Mouse (Mus musculus) MEL (cell line): ENCODE results near the gene Uggt1. TPM values are rescaled to one million over a fixed set of nuclear protein-coding genes. Genes with fewer than 3 reads are reported as not detected.

Source experiments
- DNase-seq: peaks from one replicate; pipeline ENCODE4 v3.0.0; 2011; ENCODE audit warnings: low read depth, low spot score
- H3K27ac ChIP-seq: 2 replicates; pipeline ENCODE4 v1.5.1; 2012; ENCODE audit warnings: low read depth, mild to moderate bottlenecking, control low read depth, low read length, moderate library complexity; ENCODE audit not compliant: control insufficient read depth
- H3K27me3 ChIP-seq, 2 experiments: fragments of 150-350 bp in 1 of 2; sonication (generic) in 1 of 2; 2 replicates each; pipeline ENCODE4 v1.6.1; 2012; ENCODE audit warnings: low read length in 2 of 2, mild to moderate bottlenecking in 2 of 2, improper control_type of control experiment in 1 of 2, moderate library complexity in 1 of 2; ENCODE audit not compliant: insufficient read depth in 2 of 2, control insufficient read depth in 1 of 2
- H3K36me3 ChIP-seq, 2 experiments: 2 replicates each; pipeline ENCODE4 v1.6.1; 2012 to 2014; ENCODE audit warnings: low read length in 2 of 2, improper control_type of control experiment in 1 of 2, inconsistent platforms in 1 of 2, mild to moderate bottlenecking in 1 of 2; ENCODE audit not compliant: insufficient read depth in 2 of 2, control insufficient read depth in 1 of 2
- H3K4me1 ChIP-seq, 2 experiments: fragments of 150-350 bp in 1 of 2; sonication (generic) in 1 of 2; 2 replicates each; pipeline ENCODE4 v1.6.1; 2012; ENCODE audit warnings: low read length in 2 of 2, improper control_type of control experiment in 1 of 2, mild to moderate bottlenecking in 1 of 2; ENCODE audit not compliant: insufficient read depth in 2 of 2, control insufficient read depth in 1 of 2
- H3K4me3 ChIP-seq, 2 experiments: fragments of 150-350 bp in 1 of 2; sonication (generic) in 1 of 2; 2 replicates each; pipeline ENCODE4 v1.5.1; 2012; ENCODE audit warnings: low read depth in 2 of 2, low read length in 2 of 2, mild to moderate bottlenecking in 2 of 2, moderate library complexity in 2 of 2, control low read depth in 1 of 2, improper control_type of control experiment in 1 of 2; ENCODE audit not compliant: control insufficient read depth in 1 of 2, insufficient read depth in 1 of 2
- H3K79me2 ChIP-seq: 2 replicates; pipeline ENCODE4 v1.6.1; 2012; ENCODE audit warnings: mild to moderate bottlenecking, low read length, moderate library complexity; ENCODE audit not compliant: control insufficient read depth, poor library complexity, insufficient read depth
- H3K9ac ChIP-seq: 2 replicates; pipeline ENCODE4 v1.6.1; 2012; ENCODE audit warnings: low read depth, mild to moderate bottlenecking, control low read depth, low read length, moderate library complexity; ENCODE audit not compliant: control insufficient read depth, poor library complexity, severe bottlenecking
- H3K9me3 ChIP-seq: fragments of 150-350 bp; sonication (generic); replicated peaks from 2 replicates; pipeline ENCODE4 v1.6.1; 2012; ENCODE audit warnings: mild to moderate bottlenecking, low read length, improper control_type of control experiment, moderate library complexity; ENCODE audit not compliant: insufficient read depth
- ELF1 ChIP-seq: IDR thresholded peaks from 2 replicates; pipeline ENCODE4 v1.6.1; 2014; ENCODE audit warnings: low read depth, mild to moderate bottlenecking, inconsistent platforms, low read length, improper control_type of control experiment, moderate library complexity
- EP300 ChIP-seq, 2 experiments: IDR thresholded peaks; 2 replicates each; pipeline ENCODE4 v1.6.1; 2011; ENCODE audit warnings: improper control_type of control experiment in 2 of 2, low read length in 2 of 2, low read depth in 1 of 2, mild to moderate bottlenecking in 1 of 2
- ETS1 ChIP-seq: IDR thresholded peaks from 2 replicates; pipeline ENCODE4 v1.6.1; 2012; ENCODE audit warnings: low read depth, mild to moderate bottlenecking, inconsistent platforms, low read length, improper control_type of control experiment, moderate library complexity
- GABPA ChIP-seq: IDR thresholded peaks from 2 replicates; pipeline ENCODE4 v1.6.1; 2012; ENCODE audit warnings: low read depth, mild to moderate bottlenecking, inconsistent platforms, low read length, improper control_type of control experiment, moderate library complexity
- GATA1 ChIP-seq: IDR thresholded peaks from 2 replicates; pipeline ENCODE4 v1.6.1; 2011; ENCODE audit warnings: low read depth, low read length, improper control_type of control experiment
- HCFC1 ChIP-seq: IDR thresholded peaks from 2 replicates; pipeline ENCODE4 v1.6.1; 2012; ENCODE audit warnings: low read depth, mild to moderate bottlenecking, inconsistent platforms, low read length, improper control_type of control experiment, moderate library complexity
- JUND ChIP-seq: IDR thresholded peaks from 2 replicates; pipeline ENCODE4 v1.6.1; 2011; ENCODE audit warnings: low read depth, mild to moderate bottlenecking, improper control_type of control experiment, low read length
- MAFK ChIP-seq: IDR thresholded peaks from 2 replicates; pipeline ENCODE4 v1.6.1; 2011; ENCODE audit warnings: low read depth, mild to moderate bottlenecking, low read length, improper control_type of control experiment, borderline replicate concordance
- MAX ChIP-seq: IDR thresholded peaks from 2 replicates; pipeline ENCODE4 v1.6.1; 2011; ENCODE audit warnings: low read length, improper control_type of control experiment
- MAZ ChIP-seq: IDR thresholded peaks from 2 replicates; pipeline ENCODE4 v1.6.1; 2012; ENCODE audit warnings: low read depth, mild to moderate bottlenecking, inconsistent platforms, low read length, improper control_type of control experiment
- MXI1 ChIP-seq: IDR thresholded peaks from 2 replicates; pipeline ENCODE4 v1.6.1; 2011; ENCODE audit warnings: mild to moderate bottlenecking, low read depth, low read length, improper control_type of control experiment
- NELFE ChIP-seq: IDR thresholded peaks from 2 replicates; pipeline ENCODE4 v1.6.1; 2011; ENCODE audit warnings: low read depth, low read length, improper control_type of control experiment
- POLR2A ChIP-seq, 2 experiments: IDR thresholded peaks; 2 replicates each; pipeline ENCODE4 v1.6.1; 2011 to 2012; ENCODE audit warnings: low read length in 2 of 2, mild to moderate bottlenecking in 2 of 2, control low read depth in 1 of 2, improper control_type of control experiment in 1 of 2, low read depth in 1 of 2, moderate library complexity in 1 of 2; ENCODE audit not compliant: control insufficient read depth in 1 of 2, insufficient read depth in 1 of 2, poor library complexity in 1 of 2
- POLR2AphosphoS2 ChIP-seq: IDR thresholded peaks from 2 replicates; pipeline ENCODE4 v1.6.1; 2011; ENCODE audit warnings: low read length, improper control_type of control experiment
- POLR2AphosphoS5 ChIP-seq: IDR thresholded peaks from 2 replicates; pipeline ENCODE4 v1.6.1; 2012; ENCODE audit warnings: low read depth, borderline replicate concordance, mild to moderate bottlenecking, inconsistent platforms, low read length, moderate library complexity, mixed read lengths
- RCOR1 ChIP-seq: IDR thresholded peaks from 2 replicates; pipeline ENCODE4 v1.6.1; 2012; ENCODE audit warnings: low read depth, mild to moderate bottlenecking, inconsistent platforms, low read length, improper control_type of control experiment
- SIN3A ChIP-seq: IDR thresholded peaks from 2 replicates; pipeline ENCODE4 v1.6.1; 2012; ENCODE audit warnings: low read length, improper control_type of control experiment, inconsistent platforms
- SMC3 ChIP-seq: IDR thresholded peaks from 2 replicates; pipeline ENCODE4 v1.6.1; 2011; ENCODE audit warnings: low read depth, low read length, improper control_type of control experiment
- TAL1 ChIP-seq: IDR thresholded peaks from 2 replicates; pipeline ENCODE4 v1.6.1; 2012; ENCODE audit warnings: mild to moderate bottlenecking, inconsistent platforms, low read length, moderate library complexity, mixed read lengths
- TBP ChIP-seq: IDR thresholded peaks from 2 replicates; pipeline ENCODE4 v1.8.0; 2011; ENCODE audit warnings: low read depth, low read length, improper control_type of control experiment
- TCF12 ChIP-seq: IDR thresholded peaks from 2 replicates; pipeline ENCODE4 v1.6.1; 2014; ENCODE audit warnings: low read depth, mild to moderate bottlenecking, inconsistent platforms, low read length, improper control_type of control experiment, moderate library complexity
- USF1 ChIP-seq: IDR thresholded peaks from 2 replicates; pipeline ENCODE4 v1.6.1; 2014; ENCODE audit warnings: low read depth, mild to moderate bottlenecking, inconsistent platforms, low read length, improper control_type of control experiment, moderate library complexity
- USF2 ChIP-seq, 2 experiments: IDR thresholded peaks; 2 replicates each; pipeline ENCODE4 v1.6.1; 2011 to 2012; ENCODE audit warnings: improper control_type of control experiment in 2 of 2, low read length in 2 of 2, borderline replicate concordance in 1 of 2, inconsistent platforms in 1 of 2, low read depth in 1 of 2, mild to moderate bottlenecking in 1 of 2; ENCODE audit not compliant: insufficient read depth in 1 of 2
- ZKSCAN1 ChIP-seq: IDR thresholded peaks from 2 replicates; pipeline ENCODE4 v1.6.1; 2012; ENCODE audit warnings: low read depth, mild to moderate bottlenecking, inconsistent platforms, low read length, improper control_type of control experiment, moderate library complexity
- ZNF384 ChIP-seq: IDR thresholded peaks from 2 replicates; pipeline ENCODE4 v1.6.1; 2012; ENCODE audit warnings: low read depth, mild to moderate bottlenecking, inconsistent platforms, low read length, improper control_type of control experiment
- polyA plus RNA-seq, 2 experiments: library from polyadenylated mRNA; stranded (reverse) in 1 of 2; unstranded in 1 of 2; fragments of >175 nt in 1 of 2; fragments of >200 nt in 1 of 2; gene quantifications; 2 replicates each; pipeline versions ENCODE4 v1.2.1 to v1.2.4; 2012; ENCODE audit warnings: low replicate concordance in 2 of 2, low read depth in 1 of 2; ENCODE audit not compliant: insufficient read length in 2 of 2, insufficient read depth in 1 of 2, missing spikeins in 1 of 2
- total RNA-seq: library from RNA; depleted of rRNA; stranded (reverse); fragments of 300-350 nt; gene quantifications from 2 replicates; pipeline ENCODE4 v1.2.3, GENCODE M21; 2012

Uggt1 gene
- total and polyA plus RNA-seq, 3 experiments = 33.8 to 98.3 (median 47.9) TPM

DNA sequence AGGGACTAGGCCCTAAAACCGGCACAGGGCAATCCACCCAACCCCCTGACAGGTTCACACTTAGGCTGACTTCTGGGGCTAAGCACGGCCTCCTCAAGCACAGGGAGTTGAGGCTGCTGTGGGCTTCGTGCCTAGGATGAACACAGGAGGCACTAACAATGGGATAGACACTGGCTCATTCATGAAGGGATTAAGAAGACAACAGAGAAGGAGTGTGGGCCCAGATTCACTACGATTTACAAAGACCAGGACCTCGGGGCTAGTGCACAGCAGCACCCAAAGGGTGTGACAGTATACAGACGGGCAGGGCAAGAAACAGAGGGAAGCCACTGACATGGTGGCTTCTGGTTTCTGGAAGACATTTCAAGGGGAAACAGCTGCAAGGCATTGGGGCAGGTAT, 4.3 kb downstream of the Uggt1 start:
- Histone ChIP-seq H3K36me3 (peaks cover 1 to 13% of the 10 kb centered on the region in 2 experiments; a peak in 3 of 4 replicates), H3K27me3 (no peaks in the 10 kb centered on the region), H3K9ac (no peak overlapping the region), H3K4me1 (peaks cover 0 to 6% of the 10 kb centered on the region in 2 experiments; a peak in 2 of 4 replicates), H3K4me3 (no peak overlapping the region), H3K27ac (no peak overlapping the region), H3K79me2 (peaks cover 65% of the 10 kb centered on the region), H3K9me3 (no peaks in the 10 kb centered on the region)
- DNase-seq = no peak
- TF ChIP-seq TCF12 = no peak
- no peak for TF ChIP-seq MXI1
- TF ChIP-seq SIN3A = no peak

GRCm38 (mm10) chr1:36239396-36239795, 5.1 kb downstream of the Uggt1 start:
- Histone ChIP-seq H3K79me2 (peaks cover 65% of the 10 kb centered on the region), H3K4me1 (peaks cover 0 to 6% of the 10 kb centered on the region in 2 experiments; a peak in 2 of 4 replicates), H3K4me3 (no peak overlapping the region), H3K27me3 (no peaks in the 10 kb centered on the region), H3K27ac (no peak overlapping the region), H3K9me3 (no peaks in the 10 kb centered on the region), H3K36me3 (peaks cover 3 to 13% of the 10 kb centered on the region in 2 experiments; a peak in 3 of 4 replicates), H3K9ac (no peak overlapping the region)
- no peak for DNase-seq
- TF ChIP-seq GABPA (no peak), POLR2AphosphoS5 (no peak), USF2 (IDR thresholded peaks at IDR 0.05; ENCODE audit: borderline replicate concordance in 1 of 2, insufficient read depth in 1 of 2, low read depth in 1 of 2, low read length in 2 of 2) (no peak), ELF1 (no peak), ZNF384 (no peak), SMC3 (no peak), MAX (no peak), MAFK (no peak), USF1 (no peak), ZKSCAN1 (no peak), TAL1 (no peak)

- H3K4me3 ChIP-seq = no peak overlapping the region
- H3K9ac ChIP-seq = no peak overlapping the region
- no peaks in the 10 kb centered on the region for H3K4me1 ChIP-seq
- peaks cover 0 to 19% of the 10 kb centered on the region in 2 experiments; a peak in 2 of 4 replicates for H3K36me3 ChIP-seq
- no peaks in the 10 kb centered on the region for H3K27me3 ChIP-seq
- H3K27ac ChIP-seq = no peak overlapping the region
- H3K9me3 ChIP-seq = no peaks in the 10 kb centered on the region
- TF ChIP-seq POLR2AphosphoS2 (no peak), ZKSCAN1 (no peak), HCFC1 (no peak), SMC3 (no peak), MXI1 (no peak), MAX (no peak), GABPA (no peak), GATA1 (no peak), ZNF384 (no peak), POLR2A (IDR thresholded peaks at IDR 0.05; ENCODE audit: control insufficient read depth in 1 of 2, insufficient read depth in 1 of 2, low read depth in 1 of 2, low read length in 2 of 2, poor library complexity in 1 of 2) (no peak), TCF12 (no peak), MAZ (no peak), TBP (no peak), ELF1 (no peak), RCOR1 (no peak), ETS1 (no peak), JUND (no peak), NELFE (no peak), EP300 (IDR thresholded peaks at IDR 0.05; ENCODE audit: low read depth in 1 of 2, low read length in 2 of 2) (no peak)
- TF ChIP-seq, all 39 proteins: peak for 0
- peaks cover 35% of the 10 kb centered on the region for H3K79me2 ChIP-seq
- no peak for DNase-seq
These were observed 8.7 kb downstream of the Uggt1 start for GRCm38 (mm10) chr1:36235855-36236254.
